Mouse (Mus musculus): ENCODE data around the gene Fbxl21.

Gene Fbxl21

DNA sequence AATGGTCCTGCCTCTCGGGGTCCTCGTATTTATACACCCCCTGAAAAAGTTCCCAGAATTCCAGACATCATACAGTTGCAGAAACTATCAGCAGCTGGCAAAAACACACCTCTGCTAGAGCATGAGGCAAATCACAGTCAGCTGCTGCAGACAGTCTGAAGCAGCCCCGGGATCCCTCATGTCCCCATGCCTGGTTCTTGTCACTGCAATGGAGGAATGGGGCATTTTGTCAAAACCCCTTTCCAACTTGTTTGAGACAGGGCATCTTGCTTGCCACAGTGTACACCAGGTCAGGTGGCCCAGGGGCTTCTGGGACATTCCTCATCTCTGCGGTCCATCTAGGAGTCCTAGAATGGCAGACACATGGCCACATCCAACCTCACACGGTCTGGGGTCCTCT, 12.7 kb downstream of the Fbxl21 start:
- no peak for DNase-seq (ENCODE audit: low spot score)

DNA sequence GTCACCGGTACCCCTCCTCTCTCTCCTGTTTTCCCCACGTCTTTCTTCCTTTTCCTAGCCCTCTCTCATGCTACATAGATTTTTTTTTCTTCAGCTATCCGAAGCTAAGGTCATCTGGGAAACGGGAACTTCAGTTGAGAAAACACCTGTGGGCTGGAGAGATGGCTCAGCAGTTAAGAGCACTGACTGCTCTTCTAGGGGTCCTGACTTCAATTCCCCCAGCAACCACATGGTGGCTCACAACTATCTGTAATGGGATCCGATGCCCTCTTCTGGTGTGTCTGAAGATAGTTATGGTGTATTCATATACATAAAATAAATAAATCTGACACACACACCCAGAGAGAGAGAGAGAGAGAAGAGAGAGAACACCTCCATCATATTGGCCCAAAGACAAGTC, 13.3 kb downstream of the Fbxl21 start:
- no peak for DNase-seq (ENCODE audit: low spot score)

DNA sequence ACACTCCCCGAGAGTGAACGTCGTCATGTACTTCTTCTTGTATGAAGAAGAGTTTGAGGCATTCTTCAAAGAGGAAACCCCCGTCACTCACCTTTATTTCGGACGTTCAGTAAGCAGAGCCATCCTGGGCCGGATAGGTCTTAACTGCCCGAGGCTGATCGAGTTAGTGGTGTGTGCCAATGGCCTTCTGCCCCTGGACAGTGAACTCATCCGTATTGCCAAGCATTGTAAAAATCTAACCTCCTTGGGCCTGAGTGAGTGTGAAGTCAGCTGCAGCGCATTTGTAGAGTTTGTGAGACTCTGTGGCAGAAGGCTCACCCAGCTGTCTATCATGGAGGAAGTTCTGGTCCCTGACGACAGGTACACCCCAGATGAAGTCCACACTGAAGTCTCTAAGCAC, 14.8 kb downstream of the Fbxl21 start:
- DNase-seq (ENCODE audit: low spot score), result no peak

DNA sequence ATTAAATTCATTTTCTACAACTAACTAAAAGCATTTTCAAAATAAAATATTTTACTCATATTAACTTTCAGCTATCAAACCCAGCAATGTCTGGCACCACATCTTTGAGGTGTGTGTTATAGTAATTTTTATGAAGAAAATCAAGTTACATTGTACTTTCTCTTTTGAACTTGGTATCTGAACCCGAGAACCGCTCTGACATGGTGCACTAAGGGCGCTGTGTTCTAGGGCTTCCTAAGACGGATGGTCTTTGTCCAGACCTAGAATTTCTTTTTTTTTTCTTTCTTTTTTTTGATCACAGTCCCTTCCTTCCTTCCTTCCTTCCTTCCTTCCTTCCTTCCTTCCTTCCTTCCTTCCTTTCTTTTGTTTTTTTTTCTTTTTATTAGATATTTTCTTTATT, 17.6 kb downstream of the Fbxl21 start:
- DNase-seq (ENCODE audit: low spot score), result peak; percentile 28

DNA sequence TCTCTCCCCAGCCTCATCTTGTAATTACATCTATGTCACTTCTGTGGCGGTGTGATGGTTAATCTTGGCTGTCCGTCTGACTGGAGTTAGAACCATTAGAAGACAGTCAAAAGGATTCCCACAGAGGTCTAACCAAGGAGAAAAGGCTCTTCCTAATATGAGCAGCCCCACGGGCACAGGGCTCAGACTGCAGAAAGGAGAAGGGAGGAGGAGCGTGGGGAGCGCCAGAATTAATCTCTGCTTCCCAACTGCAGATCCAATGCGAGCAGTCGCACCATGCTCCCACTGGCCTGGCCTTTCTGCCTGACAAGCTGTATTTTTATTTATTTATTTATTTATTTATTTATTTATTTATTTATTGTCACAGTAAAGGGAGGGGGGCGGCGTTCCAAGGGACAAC, 21.5 kb downstream of the Fbxl21 start:
- DNase-seq (ENCODE audit: low spot score), result no peak

DNA sequence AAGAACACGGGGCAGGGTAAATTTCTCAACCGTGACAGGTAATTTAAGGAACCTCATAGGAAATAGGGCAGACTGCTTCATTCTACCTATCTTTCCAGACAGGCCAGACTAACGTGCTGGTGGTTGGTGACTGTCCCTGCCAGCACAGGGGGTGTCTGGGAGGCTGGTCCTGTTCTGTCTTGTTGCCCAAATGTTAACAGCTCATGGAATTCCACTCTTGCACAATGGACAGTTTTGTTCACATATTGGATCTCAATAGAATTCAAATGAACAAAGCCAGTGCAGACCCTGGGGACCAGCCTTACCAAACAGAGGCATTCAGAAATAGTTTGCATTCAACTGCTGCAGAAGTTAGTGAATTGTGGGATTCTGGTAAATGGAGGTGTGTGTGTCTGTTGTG, 22.7 kb downstream of the Fbxl21 start:
- DNase-seq (ENCODE audit: low spot score), result no peak

DNA sequence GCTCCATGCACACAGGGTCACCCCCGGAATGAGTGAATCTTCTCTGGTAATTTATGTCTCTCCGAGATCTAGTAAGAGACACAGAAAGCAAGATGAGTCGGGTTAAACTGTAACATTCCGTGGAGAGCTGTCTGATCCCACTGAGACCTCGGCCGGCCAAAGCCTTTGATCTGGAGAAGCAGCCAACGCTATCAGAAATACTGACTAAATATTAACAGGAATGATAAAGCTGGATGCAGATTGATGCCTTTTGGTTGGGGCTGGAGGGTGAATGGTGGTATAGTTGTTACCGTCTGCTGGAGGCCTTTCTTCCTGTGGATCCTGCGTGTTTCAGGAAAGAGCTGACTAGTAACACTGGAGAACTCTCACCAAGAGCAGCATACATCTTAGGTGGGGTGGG, 26.1 kb downstream of the Fbxl21 start, which contains the start of gene Lect2:
Lect2 (minus strand) TSS at position 102 of the 400 bp plus-strand sequence.
- no peak for DNase-seq (ENCODE audit: low spot score)

DNA sequence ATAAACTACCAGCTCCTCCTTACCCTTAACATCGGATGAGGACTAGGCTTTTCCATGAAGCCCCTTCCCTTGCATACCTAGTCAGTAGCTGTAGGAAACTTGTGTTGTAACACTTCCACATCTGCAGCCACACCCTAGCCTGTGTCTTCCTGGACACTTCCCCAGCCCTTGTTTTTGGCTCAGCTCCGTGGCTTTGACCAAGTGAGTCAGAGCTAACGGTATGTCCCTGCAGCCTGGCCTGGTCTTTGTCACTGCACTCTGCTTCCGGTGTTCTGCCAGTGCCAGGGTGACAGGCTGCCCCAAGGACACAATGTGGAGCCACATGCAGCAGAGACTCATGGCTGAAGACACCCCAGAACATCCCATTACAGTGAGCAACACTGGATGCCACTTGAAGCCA, 27.1 kb downstream of the Fbxl21 start:
- DNase-seq (ENCODE audit: low spot score), result no peak

DNA sequence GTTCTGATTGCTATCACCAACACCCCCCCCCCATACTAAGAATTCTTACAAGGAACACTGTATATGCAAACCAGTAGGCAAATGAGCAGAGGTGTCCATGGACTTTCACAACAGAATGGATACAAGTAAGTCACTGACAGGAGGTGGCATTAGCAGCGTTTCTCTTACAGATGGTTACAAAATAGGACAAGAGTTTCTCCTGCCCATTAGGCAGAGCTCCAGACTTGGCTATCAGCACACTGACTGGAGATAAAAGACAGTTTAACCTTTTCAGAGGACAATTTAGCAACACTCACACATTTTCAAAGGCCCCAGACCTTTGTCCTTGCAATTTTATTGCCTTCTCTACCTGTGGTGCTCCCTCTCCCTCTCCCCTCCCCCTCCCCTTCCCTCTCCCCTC, 28.3 kb downstream of the Fbxl21 start:
- no peak for DNase-seq (ENCODE audit: low spot score)

DNA sequence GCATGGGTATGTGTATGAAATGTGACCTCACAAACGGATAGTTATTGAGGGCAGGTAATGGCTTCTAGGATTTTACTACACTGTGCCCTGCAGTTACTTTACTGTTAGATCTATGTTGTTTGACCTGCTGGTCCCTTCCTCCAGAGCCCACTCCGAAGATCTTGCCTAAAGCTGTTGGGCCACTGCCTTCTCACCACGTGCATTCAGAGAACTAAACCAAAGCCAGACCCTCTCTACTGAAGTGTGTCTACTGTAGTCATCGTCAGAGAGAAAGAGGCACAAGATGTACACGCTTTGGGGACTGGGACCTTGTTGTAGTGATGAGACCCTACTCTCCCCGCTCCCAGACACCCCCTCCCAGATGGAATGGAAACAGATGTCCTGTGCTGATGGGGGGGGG, 29.4 kb downstream of the Fbxl21 start:
- no peak for DNase-seq (ENCODE audit: low spot score)

DNA sequence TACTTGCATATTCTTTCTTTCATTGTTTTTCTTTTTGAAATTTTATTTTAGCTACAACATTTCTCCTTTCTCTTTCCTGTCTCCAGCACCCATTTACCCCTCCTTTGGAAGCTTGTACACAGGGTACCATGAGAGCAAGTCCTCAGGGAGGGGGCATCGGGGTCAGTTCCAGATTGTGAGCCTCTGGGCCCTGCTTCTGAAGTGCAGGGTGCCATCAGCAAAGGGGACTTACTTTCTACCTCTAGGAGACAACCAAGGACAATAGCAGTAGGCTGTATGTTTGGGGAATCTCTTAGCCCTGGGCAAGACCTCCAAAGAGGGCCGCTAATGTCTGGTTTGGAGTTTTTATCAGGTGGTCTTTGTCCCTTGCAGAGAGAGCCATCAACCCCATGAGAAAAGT, 31.7 kb downstream of the Fbxl21 start:
- no peak for DNase-seq (ENCODE audit: low spot score)

DNA sequence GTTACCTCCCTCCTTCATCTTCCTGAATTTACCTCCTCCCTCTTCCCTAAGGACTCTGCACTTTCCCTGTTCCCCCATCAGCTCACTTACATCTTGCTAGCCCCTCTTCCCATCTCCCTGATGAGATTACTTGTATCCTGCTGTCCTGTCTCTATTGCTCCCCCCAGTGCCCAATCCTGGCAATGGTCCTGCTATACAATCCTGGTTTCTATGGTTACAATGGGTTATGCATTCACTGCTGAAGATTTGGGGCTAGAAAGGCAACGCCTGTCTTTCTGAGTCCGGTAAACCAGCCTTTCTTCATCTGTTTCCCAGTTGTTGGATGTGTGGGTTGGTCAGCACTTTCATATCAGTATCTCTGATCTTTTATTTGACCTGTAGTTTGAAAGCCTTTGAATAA, 32.1 kb downstream of the Fbxl21 start:
- peak; percentile 28 for DNase-seq (ENCODE audit: low spot score)

DNA sequence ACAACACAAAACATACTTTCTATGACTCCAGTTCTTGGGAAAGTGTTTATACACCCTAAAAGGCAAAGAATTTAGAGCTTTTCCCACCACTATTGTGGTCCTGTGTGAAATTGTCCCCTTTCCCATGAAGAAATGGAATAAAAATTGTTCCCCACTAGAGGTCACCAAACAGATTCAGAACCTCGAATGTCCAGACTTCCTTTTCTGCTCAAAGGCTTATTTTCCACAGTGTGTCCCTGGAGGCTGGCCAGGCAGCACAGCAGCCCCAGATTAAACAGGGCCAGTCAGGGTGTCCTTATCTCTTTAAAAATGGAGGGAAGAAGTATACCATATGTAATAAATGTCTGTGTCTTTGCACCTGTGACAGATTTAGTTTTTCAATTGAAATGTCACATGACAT, 33.7 kb downstream of the Fbxl21 start:
- no peak for DNase-seq (ENCODE audit: low spot score)

DNA sequence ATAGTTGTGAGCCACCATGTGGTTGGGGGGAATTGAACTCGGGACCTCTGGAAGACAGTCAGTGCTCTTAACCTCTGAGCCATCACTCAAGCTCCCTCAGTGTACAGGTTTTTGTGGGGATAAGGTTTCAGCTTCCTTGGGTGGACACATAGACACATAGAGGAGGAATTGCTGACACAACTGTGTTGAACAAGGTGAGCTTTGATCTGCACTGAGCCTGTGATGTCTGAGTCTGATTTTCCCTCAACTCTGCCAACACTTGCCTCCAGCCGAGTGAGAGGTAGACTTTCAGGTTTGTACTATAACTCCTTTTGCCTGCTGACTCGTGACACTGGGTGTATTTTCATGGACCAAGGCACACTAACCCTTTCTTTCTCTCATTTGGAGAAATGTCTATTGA, 34.4 kb downstream of the Fbxl21 start:
- no peak for DNase-seq (ENCODE audit: low spot score)

DNA sequence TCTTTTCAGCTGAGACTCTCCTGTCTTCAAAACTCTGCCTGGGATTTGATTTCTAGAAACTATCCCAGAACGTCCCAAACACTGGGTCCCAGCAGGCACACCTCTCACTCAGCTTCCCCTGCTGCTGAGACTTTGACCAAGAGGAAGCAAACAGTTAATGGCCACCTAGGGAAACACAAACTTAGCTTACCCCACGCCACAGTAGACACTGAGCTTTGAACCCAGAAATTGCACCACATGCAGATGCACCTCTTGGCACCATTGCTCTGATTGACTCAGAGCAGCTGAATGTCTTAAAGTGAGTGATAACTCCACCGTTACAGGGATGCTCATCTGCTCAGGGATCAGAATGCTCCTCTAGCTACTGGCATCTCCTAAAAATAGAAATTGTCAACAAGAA, 36.5 kb downstream of the Fbxl21 start:
- DNase-seq (ENCODE audit: low spot score), result no peak

DNA sequence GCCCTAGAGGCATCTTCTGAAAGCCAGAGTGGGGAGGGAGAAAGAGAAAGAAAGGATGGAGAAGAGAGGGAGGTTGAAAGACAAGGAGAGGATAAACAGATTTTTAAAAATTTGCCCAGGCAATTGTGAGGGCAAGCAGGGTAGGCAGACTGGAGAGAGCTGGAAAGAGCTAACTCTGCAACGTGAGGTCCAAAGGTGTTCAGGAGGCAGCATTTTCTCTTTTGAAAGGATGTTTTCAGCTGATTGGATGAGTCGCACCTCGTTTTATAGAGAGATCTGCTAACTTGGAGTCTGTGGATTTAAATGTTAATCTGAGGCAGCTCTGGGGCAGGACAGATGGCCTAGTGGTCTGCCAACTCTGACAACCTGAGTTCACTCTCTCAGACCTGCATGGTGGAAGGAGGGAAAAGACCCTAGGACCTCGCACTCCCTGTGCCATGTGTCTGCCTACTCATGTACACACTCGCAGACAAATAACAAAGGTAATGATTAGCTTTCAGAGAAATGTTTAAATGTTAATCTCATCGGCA, 37.6 kb downstream of the Fbxl21 start:
- no peak for DNase-seq (ENCODE audit: low spot score)

DNA sequence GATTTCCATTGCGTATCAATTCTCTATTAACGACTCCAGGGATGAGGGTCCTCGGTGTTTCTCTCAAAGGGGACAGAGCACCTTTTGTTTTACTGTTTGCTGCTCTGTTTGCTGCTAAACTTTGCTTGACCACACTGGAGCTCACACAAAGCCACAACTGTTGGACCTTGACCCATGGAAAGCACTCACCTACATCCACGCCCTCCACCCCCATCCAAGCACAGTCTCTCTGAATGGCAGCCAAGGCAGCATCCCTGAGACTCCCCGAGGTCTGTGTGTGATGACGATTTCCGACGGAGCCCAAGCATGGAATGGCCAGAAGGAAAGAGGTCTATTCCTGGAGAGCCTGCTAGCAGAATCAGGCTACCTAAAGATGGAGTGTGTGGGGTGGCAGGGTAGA, 38.9 kb downstream of the Fbxl21 start:
- DNase-seq (ENCODE audit: low spot score), result no peak

DNA sequence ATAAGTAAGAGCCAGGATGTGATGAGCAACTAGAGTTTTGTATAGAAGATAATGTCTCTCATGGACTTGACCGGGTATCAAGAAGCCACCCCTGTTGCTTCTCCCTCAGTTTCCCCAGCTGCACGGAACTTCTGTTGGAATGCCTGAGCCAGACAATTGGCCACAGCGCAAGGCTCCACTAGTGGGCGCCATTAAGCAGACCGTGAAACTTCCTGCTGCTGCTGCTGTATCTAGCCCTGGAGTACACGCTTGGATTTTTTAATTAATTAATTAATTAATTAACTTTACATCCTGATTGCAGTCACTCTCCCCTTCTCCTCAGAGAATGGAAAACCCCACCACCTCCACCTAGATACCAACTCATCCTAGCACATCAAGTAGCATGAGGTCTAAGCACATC, 40.8 kb downstream of the Fbxl21 start:
- no peak for DNase-seq (ENCODE audit: low spot score)

DNA sequence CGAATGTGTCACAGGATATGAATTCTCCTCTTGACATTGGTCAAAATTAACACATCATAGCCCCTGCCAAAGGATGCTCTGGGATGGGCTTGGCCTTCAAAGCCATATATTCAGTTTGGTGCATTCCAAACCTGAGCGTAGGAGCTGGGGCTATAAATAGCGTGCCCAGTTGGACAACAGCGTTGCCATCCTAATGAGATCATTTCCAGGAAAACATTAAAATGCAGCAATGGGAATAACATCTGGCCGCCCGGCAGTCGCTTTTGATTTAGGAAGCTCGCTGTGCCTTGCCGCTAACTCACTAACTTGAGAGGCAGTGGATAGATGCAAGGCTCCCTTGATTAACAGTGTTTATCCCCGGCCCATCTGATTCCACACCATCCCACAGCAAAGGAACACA, 44.1 kb downstream of the Fbxl21 start:
- DNase-seq (ENCODE audit: low spot score), result no peak

DNA sequence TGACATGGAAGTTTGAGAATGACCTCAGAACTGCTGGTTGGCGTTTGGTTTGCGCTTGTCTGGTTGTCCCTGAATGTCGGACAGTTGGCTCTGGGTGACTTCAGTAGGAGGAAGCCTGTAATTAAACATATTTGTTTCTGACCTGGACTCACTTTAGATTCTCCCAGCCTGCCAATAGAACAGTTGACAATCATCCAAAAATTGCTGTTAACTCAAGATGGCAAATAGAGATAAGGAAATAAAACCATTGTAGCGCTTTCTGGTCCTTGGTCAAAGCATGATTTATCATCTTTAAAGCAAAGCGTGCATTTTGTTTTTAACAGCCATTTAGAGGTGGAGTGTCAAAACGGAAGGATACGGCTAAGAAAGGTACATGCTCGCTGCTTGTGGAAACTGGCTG, 49.4 kb downstream of the Fbxl21 start:
- DNase-seq (ENCODE audit: low spot score), result no peak

DNA sequence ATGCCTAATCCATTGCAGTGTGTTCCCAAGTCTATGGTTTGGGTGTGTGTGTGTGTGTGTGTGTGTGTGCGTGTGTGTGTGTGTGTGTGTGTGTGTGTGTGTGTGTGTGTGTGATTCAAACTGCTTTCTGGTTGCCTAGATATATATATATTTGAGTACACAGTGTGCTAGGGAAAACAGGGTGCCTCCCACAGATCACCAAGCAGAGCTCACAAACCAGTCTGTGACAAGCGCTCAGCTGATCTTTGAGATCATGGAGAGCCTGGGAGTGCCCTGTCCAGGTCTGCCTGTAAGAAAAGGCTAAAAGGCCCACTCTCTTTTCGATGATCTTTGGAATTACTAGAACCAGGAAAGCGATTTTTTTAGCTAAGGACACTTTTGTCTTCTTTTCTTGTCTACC, 52.8 kb downstream of the Fbxl21 start:
- DNase-seq (ENCODE audit: low spot score), result no peak

DNA sequence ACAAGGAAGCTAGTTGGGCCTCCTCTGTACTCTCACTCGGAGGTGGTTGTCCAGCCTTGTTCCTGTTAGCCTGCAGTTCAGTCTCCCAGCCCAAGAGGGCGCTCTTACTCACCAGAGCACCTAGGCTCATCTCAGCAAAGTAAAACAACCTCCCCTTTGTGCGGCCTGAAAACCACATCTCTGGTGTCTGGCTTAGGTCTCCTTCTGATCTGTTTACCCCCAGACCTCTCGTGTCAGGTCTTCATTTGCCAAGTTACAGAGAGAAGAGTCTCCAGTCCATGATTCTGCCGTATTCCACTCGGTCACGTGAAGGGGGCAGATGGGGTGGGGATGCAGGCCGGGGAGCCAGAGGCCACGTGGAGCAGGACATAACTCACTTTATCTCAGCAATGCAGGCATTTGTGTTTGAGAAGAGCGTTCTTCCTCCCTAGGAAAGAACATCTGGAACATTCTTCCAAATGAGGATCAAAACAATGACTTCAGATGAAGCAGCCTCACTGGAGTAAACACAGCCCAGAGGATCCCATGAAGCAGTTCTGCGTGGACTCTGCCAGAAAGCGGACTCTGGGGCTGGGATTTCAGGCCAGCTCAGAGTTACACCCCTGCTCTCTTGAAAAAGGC, 53.5 kb downstream of the Fbxl21 start:
- peak; percentile 46 for DNase-seq (ENCODE audit: low spot score)

DNA sequence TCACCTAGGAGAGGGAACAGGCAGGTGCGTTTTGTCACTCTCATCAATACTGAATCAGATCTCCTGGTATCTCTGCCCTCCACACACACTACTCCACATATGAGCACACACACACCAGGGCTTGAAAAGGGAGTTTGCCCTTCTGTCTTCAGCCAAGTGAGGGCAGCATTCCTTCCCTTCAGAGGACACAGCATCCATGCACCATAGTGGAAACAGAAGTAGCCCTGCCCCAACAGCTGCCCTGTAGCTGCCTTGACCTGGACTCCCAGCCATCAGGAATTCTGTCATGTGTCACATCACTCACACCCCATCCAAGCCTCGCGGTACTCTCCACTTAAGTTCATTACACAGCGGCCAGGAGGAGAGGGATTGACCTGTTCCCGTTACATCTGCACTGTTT, 55.8 kb downstream of the Fbxl21 start:
- no peak for DNase-seq (ENCODE audit: low spot score)

DNA sequence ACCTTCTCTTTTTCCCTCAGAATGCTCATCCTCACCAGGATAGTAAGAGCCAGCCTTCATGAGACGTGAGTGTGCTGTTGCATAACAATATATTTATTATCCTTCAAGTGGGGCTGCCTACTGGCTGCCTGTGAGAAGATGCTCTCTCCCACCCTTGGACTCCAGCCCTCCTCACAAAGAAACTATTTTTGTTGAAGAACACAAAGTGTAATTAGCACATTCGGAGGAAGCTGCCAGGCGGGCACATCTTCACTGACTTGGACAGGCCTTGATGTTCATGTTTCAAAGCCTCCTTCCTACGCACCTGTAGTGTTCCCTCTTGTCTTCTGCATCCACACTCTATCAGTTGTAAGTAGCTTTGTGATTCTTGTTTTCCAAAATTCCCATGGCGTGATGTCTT, 58.2 kb downstream of the Fbxl21 start:
- no peak for DNase-seq (ENCODE audit: low spot score)

DNA sequence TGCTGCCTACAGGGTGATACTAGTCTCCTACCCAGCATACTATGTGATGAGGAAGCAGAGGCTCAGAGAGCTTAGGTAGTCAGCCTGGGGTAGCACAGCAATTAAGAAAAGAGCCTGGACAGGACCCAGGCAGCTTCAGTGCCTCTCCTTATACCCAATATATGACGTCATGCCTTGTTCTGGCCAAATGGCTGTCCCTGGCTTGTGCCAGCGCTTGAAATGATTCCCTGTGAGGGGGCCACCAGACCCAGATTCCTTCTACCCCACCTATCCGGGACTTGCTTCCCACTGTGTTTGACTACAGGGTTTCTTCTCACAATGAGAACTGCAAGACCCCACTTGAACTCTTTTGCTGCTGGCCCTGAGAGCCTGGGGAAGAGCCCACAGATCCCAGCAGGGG, 59.2 kb downstream of the Fbxl21 start:
- no peak for DNase-seq (ENCODE audit: low spot score)

Measured in T-cell, adult 2 months (primary cell).